Mouse (Mus musculus): Measurements from ENCODE around the gene Atp5k.

The Atp5k gene

GRCm38 (mm10) chr5:108433804-108434587 lies at the start of gene Atp5k:
Gene Atp5k, minus strand, starts transcription at chr5:108434448.
- peak; percentile 95 for DNase-seq (ENCODE audit: low read depth, low spot score)

DNA sequence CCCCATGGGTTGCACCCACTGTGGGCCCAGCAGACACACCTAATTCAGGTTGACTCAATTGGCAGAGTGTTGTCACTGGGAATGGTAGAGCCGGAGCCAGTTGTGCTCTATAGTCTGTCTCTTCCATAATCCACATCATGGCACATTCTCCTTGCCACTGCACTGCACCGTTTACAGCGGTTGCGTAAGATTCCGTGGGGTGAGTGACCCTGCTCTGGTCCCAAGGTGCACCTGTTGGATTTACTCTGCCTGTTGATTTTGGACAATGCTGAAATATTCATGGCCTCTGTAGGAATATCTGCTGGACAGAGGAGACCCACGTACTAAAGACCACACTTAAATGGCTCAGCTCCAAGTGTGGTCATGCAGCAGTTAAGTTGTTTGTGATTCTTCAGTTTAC lies 48.8 kb upstream of the Atp5k start:
- no peak for DNase-seq (ENCODE audit: low read depth, low spot score)

DNA sequence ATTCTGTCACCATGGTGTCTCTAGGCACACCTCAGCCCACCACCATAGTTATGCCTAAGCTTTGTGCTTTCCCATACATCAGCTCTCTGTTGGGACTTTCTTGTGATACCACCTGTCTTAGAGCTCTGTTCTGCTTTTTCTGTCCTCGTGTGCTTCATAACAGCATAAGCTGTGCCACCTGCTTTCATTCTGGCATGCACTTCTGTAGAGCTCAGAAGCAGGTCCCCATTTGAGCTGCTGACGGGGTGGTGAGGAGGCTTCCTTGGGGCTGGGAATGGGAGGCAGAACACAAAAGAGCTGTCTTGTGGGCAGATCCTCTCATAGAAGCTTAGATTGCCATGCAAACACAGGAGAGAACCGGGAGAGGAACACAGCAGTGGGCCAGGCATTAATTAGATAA lies 41.7 kb upstream of the Atp5k start:
- no peak for DNase-seq (ENCODE audit: low read depth, low spot score)

DNA sequence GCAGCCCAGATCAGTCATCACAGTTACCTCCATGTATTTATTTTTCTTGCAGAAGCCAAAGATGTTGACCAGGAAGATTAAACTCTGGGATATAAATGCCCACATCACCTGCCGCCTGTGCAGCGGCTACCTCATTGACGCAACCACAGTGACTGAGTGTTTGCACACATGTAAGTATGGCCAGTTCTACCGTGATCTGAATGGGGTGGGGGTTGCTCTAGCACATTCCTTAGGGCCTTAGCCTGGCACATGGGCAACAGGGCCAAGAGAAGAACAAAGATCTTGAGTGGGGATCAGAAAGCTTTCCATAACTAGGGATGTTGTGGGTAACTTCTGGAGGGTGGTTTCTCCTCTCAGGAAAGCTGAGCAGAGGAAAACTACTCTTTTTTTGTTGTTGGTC lies 39.5 kb upstream of the Atp5k start:
- DNase-seq (ENCODE audit: low read depth, low spot score): no peak

GRCm38 (mm10) chr5:108469617-108470016 lies 35.4 kb upstream of the Atp5k start:
- no peak for DNase-seq (ENCODE audit: low read depth, low spot score)

GRCm38 (mm10) chr5:108466647-108467046 lies 32.4 kb upstream of the Atp5k start:
- no peak for DNase-seq (ENCODE audit: low read depth, low spot score)

DNA sequence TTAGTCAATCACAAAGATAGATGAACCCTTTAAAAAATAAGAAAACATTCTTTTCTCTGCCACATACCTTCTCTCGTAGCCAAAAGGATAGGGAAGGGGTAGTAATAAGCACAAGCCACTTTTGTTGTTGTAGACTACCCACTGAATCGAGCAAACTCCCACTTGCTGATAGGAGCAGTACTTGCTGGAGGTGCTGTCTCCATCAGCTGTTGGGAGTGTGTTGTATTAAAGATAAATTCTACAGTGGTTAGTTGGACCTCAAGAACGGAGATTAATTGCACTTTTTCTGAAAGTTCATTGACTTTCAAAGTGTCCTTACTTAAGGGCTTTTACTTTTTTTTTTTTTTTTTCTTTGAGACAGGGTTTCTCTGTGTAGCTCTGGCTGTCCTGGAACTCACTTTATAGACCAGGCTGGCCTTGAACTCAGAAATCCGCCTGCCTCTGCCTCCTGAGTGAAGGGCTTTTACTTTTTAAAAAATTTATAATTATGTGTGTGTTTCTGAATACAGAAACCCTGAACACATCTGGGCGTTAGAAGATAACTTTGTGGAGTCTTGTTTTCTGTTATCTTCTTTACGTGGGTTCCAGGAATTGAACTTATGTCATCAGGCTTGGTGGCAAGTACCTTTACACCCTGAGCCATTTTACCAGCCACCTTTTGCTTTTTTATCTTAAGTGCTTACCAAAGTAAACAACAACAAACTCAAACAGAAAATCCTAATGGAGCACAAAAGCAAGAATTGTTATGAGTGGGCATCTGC lies 31.1 kb upstream of the Atp5k start:
- DNase-seq (ENCODE audit: low read depth, low spot score): no peak

- no peak for DNase-seq (ENCODE audit: low read depth, low spot score)
Observed at GRCm38 (mm10) chr5:108462446-108462845, 28.2 kb upstream of the Atp5k start.

DNA sequence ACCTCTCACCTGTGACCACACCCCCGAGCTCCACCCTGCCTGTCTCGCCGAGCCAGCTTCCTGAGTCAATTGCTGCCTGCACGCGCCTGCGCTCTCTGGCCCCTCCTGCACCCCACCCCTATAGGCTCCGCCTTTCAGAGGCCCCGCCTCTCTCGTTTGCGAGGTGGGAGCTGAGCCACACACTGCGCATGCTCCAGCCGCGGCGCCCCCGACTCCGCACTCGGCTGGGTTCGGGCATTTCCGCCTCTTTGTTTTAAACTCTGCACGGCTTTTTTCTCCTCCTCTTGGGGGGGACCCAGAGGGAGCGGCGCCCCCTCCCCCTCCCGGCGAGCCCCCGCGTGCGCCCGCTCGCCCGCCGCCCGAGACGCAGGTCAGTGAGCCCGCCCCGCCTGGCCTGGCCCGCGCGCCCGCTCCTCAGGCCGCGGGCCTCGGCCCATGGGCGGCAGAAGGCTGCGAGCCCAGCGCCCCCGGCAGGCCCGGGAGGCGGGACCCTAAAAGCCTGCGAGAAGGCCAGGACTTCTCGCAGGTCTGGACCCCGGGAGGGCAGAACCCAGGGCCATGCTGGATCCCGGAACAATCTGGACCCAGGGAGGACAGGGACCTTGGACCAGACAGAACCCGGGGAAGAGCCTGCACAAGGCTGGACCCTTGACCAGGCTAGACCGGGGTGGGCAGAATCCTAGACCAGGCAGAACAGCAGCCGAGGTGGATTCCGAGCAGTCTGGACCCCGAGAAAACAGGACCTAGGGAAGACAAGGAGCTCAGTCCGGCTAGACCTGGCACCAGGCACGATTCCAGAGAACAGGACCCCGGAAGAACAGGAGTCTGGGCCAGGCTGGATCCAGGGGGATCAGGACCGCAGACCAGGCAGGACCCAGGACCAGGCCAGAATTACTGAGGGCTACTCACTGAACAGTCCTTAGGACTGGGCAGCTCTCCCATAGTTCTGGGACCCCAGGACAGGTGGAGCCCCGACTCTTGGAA lies 27.1 kb upstream of the Atp5k start, which contains the start of gene Pcgf3:
Pcgf3 (plus strand) TSS at position 151 of the 984 bp plus-strand sequence.
- DNase-seq (ENCODE audit: low read depth, low spot score): peak; percentile 95

DNA sequence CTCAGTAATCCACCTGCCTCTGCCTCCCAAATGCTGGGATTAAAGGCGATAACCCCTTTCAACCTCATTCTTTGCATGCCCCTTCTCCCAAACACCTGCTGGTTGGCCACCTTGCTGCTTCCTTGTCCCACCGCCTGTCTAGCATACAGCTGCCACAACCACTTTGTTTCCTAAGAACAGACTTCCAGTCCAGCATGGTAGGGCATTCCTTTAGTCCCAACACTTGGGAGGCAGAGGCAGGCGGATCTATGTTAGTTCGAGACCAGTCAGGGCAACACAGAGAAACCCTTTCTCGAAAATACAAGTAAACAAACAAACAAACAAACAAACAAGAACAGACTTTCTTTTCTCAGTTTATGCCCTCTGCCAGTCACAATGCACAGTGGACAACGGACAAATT lies 26.2 kb upstream of the Atp5k start:
- DNase-seq (ENCODE audit: low read depth, low spot score): no peak

DNA sequence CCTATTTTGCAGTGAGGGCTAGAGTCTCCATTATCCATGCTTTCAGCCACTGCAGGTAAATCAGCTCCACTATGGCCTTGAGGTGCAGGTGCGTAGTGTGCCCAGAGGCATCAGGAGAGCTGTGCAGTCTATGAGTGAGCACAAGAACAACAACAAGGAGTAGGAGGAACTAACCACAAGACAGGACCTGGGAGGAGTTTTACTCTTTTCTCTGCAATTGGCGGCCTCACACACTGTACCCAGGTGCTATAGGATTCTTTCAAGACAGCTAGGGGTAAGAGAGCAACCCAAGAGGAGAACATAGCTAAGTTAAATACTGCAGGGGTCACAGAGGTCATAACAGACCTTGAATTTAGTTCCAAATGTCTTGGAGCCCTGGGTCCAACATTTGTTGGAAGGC lies 24.5 kb upstream of the Atp5k start:
- DNase-seq (ENCODE audit: low read depth, low spot score): no peak

DNA sequence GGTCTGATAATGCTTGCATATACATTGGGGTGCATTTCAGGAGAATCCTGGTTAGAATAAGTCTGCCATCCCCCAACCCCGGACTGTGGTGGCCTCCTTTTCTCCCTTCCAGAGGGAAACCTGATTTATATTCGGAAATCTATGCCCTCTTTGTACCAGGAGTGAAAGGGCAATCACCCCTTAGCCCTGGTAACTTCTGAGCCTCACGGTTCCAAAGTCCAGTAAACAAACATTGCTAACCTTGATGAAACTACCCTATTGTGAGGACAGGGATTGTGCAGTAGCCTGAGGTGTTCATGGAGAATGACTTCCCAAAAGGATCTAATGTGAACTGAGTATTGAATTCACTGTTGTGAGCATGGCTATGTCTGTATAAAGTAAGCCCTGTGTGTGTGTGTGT lies 19.8 kb upstream of the Atp5k start:
- no peak for DNase-seq (ENCODE audit: low read depth, low spot score)

DNA sequence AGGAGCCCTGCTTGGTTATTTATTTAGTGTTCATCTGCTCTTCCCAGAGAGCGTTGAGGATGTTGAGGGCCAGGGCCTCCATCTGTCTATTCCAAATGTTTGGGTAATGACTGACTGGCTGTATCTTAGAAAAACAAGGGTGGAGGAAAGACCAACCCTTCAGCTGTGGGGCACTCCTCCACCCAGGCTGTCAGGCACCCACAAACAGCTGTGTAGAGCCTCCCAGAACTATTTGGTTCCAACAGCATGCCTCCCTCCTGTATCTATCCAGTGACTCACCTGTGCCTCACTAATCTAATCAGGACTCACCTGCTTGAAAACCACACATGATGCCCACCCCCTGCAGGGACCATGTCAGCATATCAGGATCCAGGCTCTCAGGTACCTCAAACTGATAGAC lies 18.2 kb upstream of the Atp5k start:
- no peak for DNase-seq (ENCODE audit: low read depth, low spot score)

GRCm38 (mm10) chr5:108451611-108452010 lies 17.4 kb upstream of the Atp5k start:
- no peak for DNase-seq (ENCODE audit: low read depth, low spot score)

DNA sequence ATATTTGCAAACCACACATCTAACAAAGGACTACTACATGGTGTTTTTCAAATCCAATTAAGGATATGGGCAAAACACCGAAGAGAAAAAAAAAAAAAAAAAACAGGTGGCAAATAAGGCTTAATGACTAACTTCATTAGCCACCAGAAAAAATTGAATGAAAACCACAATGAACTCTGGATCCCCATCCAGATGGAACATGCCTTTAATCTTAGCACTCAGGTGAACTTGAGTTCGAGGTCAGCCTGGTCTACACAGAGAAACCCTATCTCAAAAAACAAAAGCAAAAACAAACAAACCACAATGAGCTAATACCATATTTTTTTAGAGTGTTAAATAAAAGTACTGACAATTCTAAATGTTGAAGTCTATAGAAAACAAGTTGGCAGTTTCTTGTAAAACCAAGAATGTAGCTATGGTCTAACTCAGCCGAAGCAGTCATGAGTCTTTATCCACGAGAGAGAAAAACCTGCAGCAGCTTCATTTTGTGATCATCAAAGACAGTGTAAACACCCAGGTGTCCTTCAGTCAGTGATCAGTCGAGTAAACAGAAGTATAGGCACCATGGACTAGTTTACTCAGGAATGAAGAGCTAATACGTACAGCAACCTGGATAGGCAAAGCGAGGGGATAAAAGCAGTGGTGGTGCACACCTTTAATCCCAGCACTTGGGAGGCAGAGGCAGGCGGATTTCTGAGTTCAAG lies 16.7 kb upstream of the Atp5k start:
- DNase-seq (ENCODE audit: low read depth, low spot score): no peak

- peak; percentile 68 for DNase-seq (ENCODE audit: low read depth, low spot score)
Observed at GRCm38 (mm10) chr5:108448785-108449668, 14.8 kb upstream of the Atp5k start, which contains the start of gene Mfsd7a. Gene Mfsd7a, minus strand, starts transcription at chr5:108448891.

GRCm38 (mm10) chr5:108447857-108448256 lies 13.6 kb upstream of the Atp5k start:
- DNase-seq (ENCODE audit: low read depth, low spot score): no peak

DNA sequence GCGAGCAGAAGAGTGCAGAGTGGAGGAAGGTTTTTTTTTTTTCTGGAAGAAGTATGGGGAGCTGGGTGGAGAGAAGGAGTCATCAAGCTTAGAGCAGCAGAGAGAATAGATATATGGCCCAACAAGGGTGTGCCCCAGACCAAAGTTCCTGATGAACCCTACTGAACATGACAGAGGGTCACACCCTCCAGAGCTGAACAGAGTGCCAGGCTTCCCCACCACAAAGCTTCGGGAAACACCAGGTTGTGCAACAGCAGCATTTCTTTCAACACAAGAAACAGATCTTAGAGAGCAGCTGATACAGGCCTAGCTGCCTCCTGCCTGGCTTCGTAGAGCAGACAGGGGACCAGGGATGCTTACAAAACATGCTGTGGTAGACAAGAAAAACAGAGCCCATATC lies 12.7 kb upstream of the Atp5k start:
- DNase-seq (ENCODE audit: low read depth, low spot score): no peak

GRCm38 (mm10) chr5:108436101-108436500 lies 1.9 kb upstream of the Atp5k start:
- DNase-seq (ENCODE audit: low read depth, low spot score): no peak

DNA sequence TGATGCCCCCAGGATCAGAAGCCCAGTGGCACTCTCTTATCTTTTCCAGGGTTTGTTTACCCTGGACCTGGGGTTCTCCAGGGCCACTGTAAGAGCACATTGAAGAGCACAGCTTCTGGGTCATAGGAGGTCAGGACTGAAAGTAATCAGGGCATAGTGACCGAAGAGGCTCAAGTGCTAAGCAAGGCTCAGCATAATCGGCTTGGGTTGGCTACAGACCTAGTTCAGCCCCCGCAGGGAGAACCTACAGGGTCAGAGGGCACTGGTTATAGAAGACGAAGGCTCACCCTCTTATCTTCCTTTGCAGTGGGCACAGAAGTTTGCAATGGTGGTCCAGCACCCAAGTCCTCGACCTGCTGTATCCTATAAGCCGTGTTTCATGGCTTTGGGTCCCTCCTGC lies 3.1 kb downstream of the Atp5k start:
- no peak for DNase-seq (ENCODE audit: low read depth, low spot score)
